In the genomic region with DNA sequence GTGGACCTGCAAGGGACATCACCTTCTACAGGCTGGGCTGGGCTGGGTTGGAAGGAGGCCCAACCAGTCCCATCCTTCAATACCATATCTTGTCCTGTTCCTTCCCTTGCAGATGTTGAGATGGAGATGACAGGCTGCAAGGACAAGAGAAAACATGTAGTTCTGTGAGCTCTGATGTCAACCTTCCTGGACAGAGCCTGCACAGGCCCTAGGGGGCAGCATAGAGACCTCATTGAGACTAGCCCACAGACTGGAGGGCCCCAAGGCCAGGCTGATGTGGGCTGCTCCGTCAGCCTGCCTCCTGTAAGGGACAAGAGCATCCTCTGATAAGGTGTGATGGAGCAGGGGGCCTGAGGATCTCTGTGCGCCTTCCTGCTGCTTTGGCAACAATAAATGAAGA, we compare ENCODE assay signal across 8 mouse cellular contexts. TPM values are rescaled to one million over a fixed set of nuclear protein-coding genes. Genes with fewer than 3 reads are reported as not detected.
DNase-seq lines count a peak whose midpoint lies in the region; ATAC-seq lines count a peak whose summit lies in the region.

No protein-coding gene starts in this region.

- no peak for DNase-seq in heart, postnatal 36 days
- DNase-seq in 3T3-L1 (ENCODE audit: low read depth, low spot score) (peak; percentile 78), R1 (ENCODE audit: low read depth, low spot score) (peak; percentile 78)
- peak; percentile 64 for DNase-seq in embryonic facial prominence, embryonic 11.5 days (ENCODE audit: low spot score)
- DNase-seq in midbrain, embryonic 10.5 days (ENCODE audit: low spot score) = peak; percentile 64
- DNase-seq in urinary bladder, postnatal 25 days (ENCODE audit: low spot score) = no peak

- no peak for ATAC-seq in heart, embryonic 11.5 days (replicated peaks; ENCODE audit: insufficient number of reproducible peaks, low FRiP score, low TSS enrichment)
- no peak for ATAC-seq in embryonic facial prominence, embryonic 11.5 days (replicated peaks; ENCODE audit: insufficient number of reproducible peaks, low FRiP score, low TSS enrichment, low read depth)
- no peak for ATAC-seq in inflammation-experienced regulatory T-cells, adult 6 months

- H3K27me3 ChIP-seq in heart, embryonic 11.5 days (ENCODE audit: control insufficient read depth, insufficient read depth, low read length) = no peaks in the 10 kb centered on the region
- H3K27me3 ChIP-seq in embryonic facial prominence, embryonic 11.5 days (ENCODE audit: control insufficient read depth, insufficient read depth, low read length) = no peaks in the 10 kb centered on the region
- peaks cover 16% of the 10 kb centered on the region for H3K27me3 ChIP-seq in midbrain, embryonic 10.5 days (ENCODE audit: low read depth, poor library complexity, severe bottlenecking)

- no peaks in the 10 kb centered on the region for H3K9me3 ChIP-seq in heart, embryonic 11.5 days (replicated peaks; ENCODE audit: control insufficient read depth, low read length)
- H3K9me3 ChIP-seq in embryonic facial prominence, embryonic 11.5 days (replicated peaks; ENCODE audit: control insufficient read depth, low read length) = no peaks in the 10 kb centered on the region
- no peaks in the 10 kb centered on the region for H3K9me3 ChIP-seq in midbrain, embryonic 10.5 days (replicated peaks)

- H3K4me1 ChIP-seq in heart, embryonic 11.5 days (ENCODE audit: control insufficient read depth, insufficient read depth, low read length) = peaks cover 9% of the 10 kb centered on the region
- no peaks in the 10 kb centered on the region; the same call in 1 of the 2 replicates for H3K4me1 ChIP-seq in embryonic facial prominence, embryonic 11.5 days (ENCODE audit: control insufficient read depth, insufficient read depth, low read length)
- H3K4me1 ChIP-seq in midbrain, embryonic 10.5 days = peaks cover 88% of the 10 kb centered on the region

- peak overlapping the region; percentile 10; the same call in 1 of the 2 replicates for H3K27ac ChIP-seq in heart, embryonic 11.5 days (ENCODE audit: low read depth, low read length)
- H3K27ac ChIP-seq in embryonic facial prominence, embryonic 11.5 days (replicated peaks; ENCODE audit: low read depth, low read length) = no peak overlapping the region
- peak overlapping the region; percentile 9 for H3K27ac ChIP-seq in midbrain, embryonic 10.5 days (replicated peaks)

- peaks cover 20% of the 10 kb centered on the region for H3K36me3 ChIP-seq in heart, embryonic 11.5 days (ENCODE audit: control insufficient read depth, insufficient read depth, low read length)
- H3K36me3 ChIP-seq in embryonic facial prominence, embryonic 11.5 days (replicated peaks; ENCODE audit: control insufficient read depth, insufficient read depth, low read depth, low read length) = peaks cover 12% of the 10 kb centered on the region
- peaks cover 34% of the 10 kb centered on the region for H3K36me3 ChIP-seq in midbrain, embryonic 10.5 days

- 39% methylated on average over 2 of the region's 2 CpGs for WGBS in heart, embryonic 11.5 days (ENCODE audit: insufficient replicate concordance)
- WGBS in embryonic facial prominence, embryonic 11.5 days = 60% methylated on average over 2 of the region's 2 CpGs
- 62% methylated on average over 2 of the region's 2 CpGs for WGBS in midbrain, embryonic 10.5 days

- intact Hi-C loops in heart, postnatal 36 days (cut with DNase I) = loop anchor here (1.0 to 10.0 kb wide), 3 partner anchors 71 to 200 kb away; partner anchors contain the start of gene Adamtsl5

- no peak overlapping the region; the same call in 1 of the 2 replicates for H3K4me3 ChIP-seq in heart, embryonic 11.5 days (ENCODE audit: low read depth, low read length)
- H3K4me3 ChIP-seq in embryonic facial prominence, embryonic 11.5 days (ENCODE audit: low read depth, low read length) = no peak overlapping the region
- peak overlapping the region; percentile 12; the same call in 1 of the 2 replicates for H3K4me3 ChIP-seq in midbrain, embryonic 10.5 days

- H3K4me2 ChIP-seq in heart, embryonic 11.5 days = no peak overlapping the region
- H3K4me2 ChIP-seq in embryonic facial prominence, embryonic 11.5 days (ENCODE audit: low read depth, low read length) = no peak overlapping the region

- no peak overlapping the region for H3K9ac ChIP-seq in heart, embryonic 11.5 days (ENCODE audit: low read depth, low read length)
- no peak overlapping the region for H3K9ac ChIP-seq in embryonic facial prominence, embryonic 11.5 days (replicated peaks; ENCODE audit: low read length)

RNA-seq across cellular contexts. Expression of gene 1600002K03Rik, which starts 2.0 kb away (rescaled TPM):
- polyA plus RNA-seq in heart, embryonic 11.5 days (2014; fragmentation: Nextera tagmentation; extraction: Ambion mirVana) = 9.6 and 12.4 TPM in 2 replicates
- total RNA-seq in heart, postnatal 36 days (2021) = 1 to 10 TPM; 4.4 to 4.6 TPM
- polyA plus RNA-seq in embryonic facial prominence, embryonic 11.5 days (2014; fragmentation: Nextera tagmentation; extraction: Ambion mirVana) = 6.0 and 6.8 TPM in 2 replicates
- 10.6 and 11.2 TPM in 2 replicates for polyA plus RNA-seq in midbrain, embryonic 10.5 days (2016; fragmentation: Nextera tagmentation; extraction: Ambion mirVana)
- polyA plus RNA-seq in inflammation-experienced regulatory T-cells, adult 6 months (2017; shearing (Covaris generic)) = 10 to 100 TPM; 17.9 to 28.4 (median 20.5) TPM

RNA-seq across cellular contexts. Expression of gene Efna2, which starts 4.6 kb away (rescaled TPM):
- polyA plus RNA-seq in heart, embryonic 11.5 days (2014; fragmentation: Nextera tagmentation; extraction: Ambion mirVana) = 13.9 and 14.8 TPM in 2 replicates
- 1 to 10 TPM in 1 of 2 experiments, under 1 TPM in 1; 0.75 to 1.1 TPM for total RNA-seq in heart, postnatal 36 days (2021)
- polyA plus RNA-seq in embryonic facial prominence, embryonic 11.5 days (2014; fragmentation: Nextera tagmentation; extraction: Ambion mirVana) = 34.6 and 42.3 TPM in 2 replicates
- 56.6 and 64.5 TPM in 2 replicates for polyA plus RNA-seq in midbrain, embryonic 10.5 days (2016; fragmentation: Nextera tagmentation; extraction: Ambion mirVana)
- not detected for polyA plus RNA-seq in inflammation-experienced regulatory T-cells, adult 6 months (2017; shearing (Covaris generic))

RNA-seq across cellular contexts. Expression of gene Cirbp, which starts 8.9 kb away (rescaled TPM):
- polyA plus RNA-seq in heart, embryonic 11.5 days (2014; fragmentation: Nextera tagmentation; extraction: Ambion mirVana) = 49.1 and 52.7 TPM in 2 replicates
- total RNA-seq in heart, postnatal 36 days (2021) = 10 to 100 TPM; 48.2 to 67.0 TPM
- 74.0 and 77.8 TPM in 2 replicates for polyA plus RNA-seq in embryonic facial prominence, embryonic 11.5 days (2014; fragmentation: Nextera tagmentation; extraction: Ambion mirVana)
- polyA plus RNA-seq in midbrain, embryonic 10.5 days (2016; fragmentation: Nextera tagmentation; extraction: Ambion mirVana) = 91.8 and 135 TPM in 2 replicates
- 100 to 1,000 TPM in 2 of 3 experiments, 10 to 100 TPM in 1; 84.2 to 255 (median 213) TPM for polyA plus RNA-seq in inflammation-experienced regulatory T-cells, adult 6 months (2017; shearing (Covaris generic))

RNA-seq across cellular contexts. Expression of gene Midn, which starts 26.6 kb away (rescaled TPM):
- polyA plus RNA-seq in heart, embryonic 11.5 days (2014; fragmentation: Nextera tagmentation; extraction: Ambion mirVana) = 29.5 and 31.9 TPM in 2 replicates
- 100 to 1,000 TPM in 1 of 2 experiments, 10 to 100 TPM in 1; 99.9 to 117 TPM for total RNA-seq in heart, postnatal 36 days (2021)
- 60.3 and 62.1 TPM in 2 replicates for polyA plus RNA-seq in embryonic facial prominence, embryonic 11.5 days (2014; fragmentation: Nextera tagmentation; extraction: Ambion mirVana)
- polyA plus RNA-seq in midbrain, embryonic 10.5 days (2016; fragmentation: Nextera tagmentation; extraction: Ambion mirVana) = 17.8 and 19.7 TPM in 2 replicates
- polyA plus RNA-seq in inflammation-experienced regulatory T-cells, adult 6 months (2017; shearing (Covaris generic)) = 1 to 10 TPM; 7.3 to 9.3 (median 7.5) TPM

RNA-seq across cellular contexts. Expression of gene Cbarp, which starts 34.1 kb away (rescaled TPM):
- polyA plus RNA-seq in heart, embryonic 11.5 days (2014; fragmentation: Nextera tagmentation; extraction: Ambion mirVana) = 2.5 and 2.7 TPM in 2 replicates
- total RNA-seq in heart, postnatal 36 days (2021) = 1 to 10 TPM; 2.0 to 4.7 TPM
- 6.8 and 9.0 TPM in 2 replicates for polyA plus RNA-seq in embryonic facial prominence, embryonic 11.5 days (2014; fragmentation: Nextera tagmentation; extraction: Ambion mirVana)
- 7.8 and 9.3 TPM in 2 replicates for polyA plus RNA-seq in midbrain, embryonic 10.5 days (2016; fragmentation: Nextera tagmentation; extraction: Ambion mirVana)
- polyA plus RNA-seq in inflammation-experienced regulatory T-cells, adult 6 months (2017; shearing (Covaris generic)) = 1 to 10 TPM in 2 of 3 experiments, under 1 TPM in 1; 0.60 to 2.3 (median 1.3) TPM

Comparison
In these comparisons a context has a peak if more than half of its experiments do, and no peak if none do; other contexts are left out.
1. DNase-seq: peak in 3T3-L1 (single experiment), R1 (single experiment), embryonic facial prominence, embryonic 11.5 days (single experiment) and midbrain, embryonic 10.5 days (single experiment); none in heart, postnatal 36 days (0 of 2) and urinary bladder, postnatal 25 days (single experiment).
2. RNA of gene Efna2, which starts 4.6 kb away (polyA plus RNA-seq): 56.6 to 64.5 TPM in midbrain, embryonic 10.5 days, 34.6 to 42.3 TPM in embryonic facial prominence, embryonic 11.5 days and 13.9 to 14.8 TPM in heart, embryonic 11.5 days; not detected in inflammation-experienced regulatory T-cells, adult 6 months; every median in the first group is over 10 times any median in the second.